Mouse (Mus musculus): Measurements from ENCODE around the gene Zbtb18. TPM values are rescaled to one million over a fixed set of nuclear protein-coding genes. Genes with fewer than 3 reads are reported as not detected.

Gene Zbtb18
- polyA plus RNA-seq, 1 experiment from 2014 or later = 15.4 TPM

DNA sequence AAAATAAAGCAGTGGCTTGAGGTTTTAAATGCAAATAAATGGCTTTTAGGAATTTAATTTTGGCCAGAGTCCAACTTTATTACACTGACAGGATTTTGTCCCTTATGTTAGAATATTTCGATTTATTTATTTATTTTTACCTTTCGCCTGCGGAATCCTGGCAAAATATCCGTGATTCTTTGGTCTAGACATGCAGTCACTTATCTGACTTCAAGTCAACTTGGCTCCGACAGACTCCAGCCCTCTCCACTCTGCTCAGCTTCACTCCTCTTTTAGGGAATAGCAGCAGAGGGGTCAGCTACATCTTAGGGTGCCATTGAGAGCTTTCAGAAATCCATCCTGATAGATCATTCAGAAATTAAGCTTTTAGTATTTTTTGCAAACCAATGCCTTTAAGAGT is 10.8 kb downstream of the Zbtb18 start:
- Histone ChIP-seq H3K27ac (ENCODE audit: low read depth, low read length) (0 out of 2 replicates have a peak overlapping the region, but pooled peaks have one; percentile 34), H3K4me1 (ENCODE audit: control insufficient read depth, insufficient read depth, low read depth, low read length) (peaks cover under 1% of the 10 kb centered on the region), H3K9me3 (ENCODE audit: control insufficient read depth, low read length) (no peaks in the 10 kb centered on the region), H3K4me3 (ENCODE audit: low read length) (no peak overlapping the region), H3K36me3 (ENCODE audit: control insufficient read depth, insufficient read depth, low read length) (no peaks in the 10 kb centered on the region), H3K9ac (ENCODE audit: low read depth, low read length) (no peak overlapping the region), H3K27me3 (replicated peaks; ENCODE audit: control insufficient read depth, insufficient read depth, low read length) (no peaks in the 10 kb centered on the region), H3K4me2 (ENCODE audit: low read length) (no peak overlapping the region)
- WGBS = 74% methylated on average over 5 of the region's 5 CpGs
- ATAC-seq = no peak

DNA sequence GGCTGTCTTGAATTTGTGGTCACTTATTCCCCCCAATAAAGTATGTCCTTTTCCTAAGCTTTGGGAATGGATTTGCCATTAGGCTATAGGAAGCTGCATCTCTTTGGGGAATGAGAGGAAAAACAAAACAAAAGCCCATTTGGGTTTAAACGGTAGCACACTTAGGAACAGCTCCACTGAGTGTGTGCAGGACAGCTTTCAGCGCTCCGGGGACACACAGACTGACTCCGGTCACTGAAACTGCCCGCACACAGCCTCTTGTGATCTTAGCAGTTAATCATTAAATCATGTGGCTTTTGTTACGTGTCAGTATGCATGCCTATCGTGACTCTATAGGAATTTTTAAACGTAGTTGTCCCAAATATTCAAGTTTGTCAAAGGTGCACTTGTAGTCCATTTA is 11.7 kb downstream of the Zbtb18 start:
- Histone ChIP-seq H3K9ac (ENCODE audit: low read depth, low read length) (no peak overlapping the region), H3K4me1 (ENCODE audit: control insufficient read depth, insufficient read depth, low read depth, low read length) (no peaks in the 10 kb centered on the region; the same call in 1 of the 2 replicates), H3K4me3 (ENCODE audit: low read length) (no peak overlapping the region), H3K4me2 (ENCODE audit: low read length) (no peak overlapping the region), H3K27me3 (replicated peaks; ENCODE audit: control insufficient read depth, insufficient read depth, low read length) (no peaks in the 10 kb centered on the region), H3K9me3 (ENCODE audit: control insufficient read depth, low read length) (no peaks in the 10 kb centered on the region), H3K27ac (ENCODE audit: low read depth, low read length) (no peak overlapping the region), H3K36me3 (ENCODE audit: control insufficient read depth, insufficient read depth, low read length) (no peaks in the 10 kb centered on the region)
- ATAC-seq = no peak
- 28% methylated on average over 8 of the region's 8 CpGs for WGBS

DNA sequence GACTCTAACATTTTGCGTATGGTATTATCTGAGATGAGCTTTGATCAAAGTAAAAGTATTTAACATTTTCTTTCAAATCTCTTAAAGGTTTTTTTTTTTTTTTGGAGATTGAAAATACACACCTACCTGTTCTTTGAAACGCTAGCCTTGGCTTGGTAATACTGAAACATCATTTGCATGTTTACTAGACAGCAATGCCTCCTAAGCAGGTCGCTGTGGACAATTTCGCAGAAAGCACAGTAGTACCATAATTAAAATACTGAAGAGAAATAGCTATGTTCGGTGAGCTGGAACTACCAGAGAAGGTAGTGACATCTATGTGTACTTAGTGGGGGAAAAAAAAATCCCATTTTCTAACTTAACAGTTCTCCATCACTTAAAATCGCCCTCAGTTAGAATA is 12.3 kb downstream of the Zbtb18 start:
- Histone ChIP-seq H3K4me3 (ENCODE audit: low read length) (no peak overlapping the region), H3K27me3 (replicated peaks; ENCODE audit: control insufficient read depth, insufficient read depth, low read length) (no peaks in the 10 kb centered on the region), H3K27ac (ENCODE audit: low read depth, low read length) (no peak overlapping the region), H3K4me1 (ENCODE audit: control insufficient read depth, insufficient read depth, low read depth, low read length) (no peaks in the 10 kb centered on the region; the same call in 1 of the 2 replicates), H3K9me3 (ENCODE audit: control insufficient read depth, low read length) (no peaks in the 10 kb centered on the region), H3K36me3 (ENCODE audit: control insufficient read depth, insufficient read depth, low read length) (no peaks in the 10 kb centered on the region), H3K4me2 (ENCODE audit: low read length) (no peak overlapping the region), H3K9ac (ENCODE audit: low read depth, low read length) (no peak overlapping the region)
- 79% methylated on average over 6 of the region's 6 CpGs for WGBS
- ATAC-seq = no peak

DNA sequence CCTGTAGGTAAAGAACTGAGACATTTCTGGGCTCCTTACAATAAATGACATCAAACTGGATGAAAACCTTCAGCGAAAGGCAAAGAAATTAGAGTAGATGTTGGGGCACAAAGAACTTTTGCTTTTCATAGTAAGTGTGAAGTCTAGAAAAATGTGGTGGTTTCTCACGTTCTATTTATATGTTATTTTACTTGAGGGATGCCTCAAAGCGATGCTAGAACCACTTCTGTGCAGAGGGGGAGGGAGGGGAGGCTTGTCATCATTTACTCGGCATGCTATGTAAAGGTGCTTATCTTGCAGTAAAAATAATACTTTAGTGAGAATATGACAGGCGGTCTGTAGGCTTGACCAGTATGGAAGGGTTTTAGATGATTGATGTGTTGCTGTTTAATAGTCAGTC is 13.3 kb downstream of the Zbtb18 start:
- Histone ChIP-seq H3K36me3 (ENCODE audit: control insufficient read depth, insufficient read depth, low read length) (no peaks in the 10 kb centered on the region), H3K4me1 (ENCODE audit: control insufficient read depth, insufficient read depth, low read depth, low read length) (no peaks in the 10 kb centered on the region; the same call in 1 of the 2 replicates), H3K4me2 (ENCODE audit: low read length) (no peak overlapping the region), H3K27me3 (replicated peaks; ENCODE audit: control insufficient read depth, insufficient read depth, low read length) (no peaks in the 10 kb centered on the region), H3K9ac (ENCODE audit: low read depth, low read length) (no peak overlapping the region), H3K4me3 (ENCODE audit: low read length) (no peak overlapping the region), H3K27ac (ENCODE audit: low read depth, low read length) (no peak overlapping the region), H3K9me3 (ENCODE audit: control insufficient read depth, low read length) (no peaks in the 10 kb centered on the region)
- 81% methylated on average over 5 of the region's 5 CpGs for WGBS
- no peak for ATAC-seq

DNA sequence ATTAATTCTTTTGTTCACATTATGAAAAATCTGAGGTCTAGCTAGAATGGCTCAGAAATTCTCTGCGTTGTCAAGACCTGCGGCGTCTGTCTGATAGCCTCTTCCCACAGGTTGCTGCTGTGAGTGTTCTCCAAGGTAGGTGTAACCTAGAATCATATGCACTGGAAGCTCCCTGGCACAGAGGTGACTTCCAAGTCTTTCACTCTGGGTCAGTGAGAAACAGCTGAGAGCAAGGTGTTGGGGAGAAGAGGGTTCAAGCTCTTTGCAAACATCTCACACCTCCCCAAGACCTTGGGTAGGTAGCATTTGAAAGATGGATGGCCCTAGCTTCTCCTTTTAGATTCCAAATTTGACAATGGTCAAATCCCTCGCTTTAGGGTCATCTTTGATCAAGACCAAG is 14.1 kb downstream of the Zbtb18 start:
- Histone ChIP-seq H3K27me3 (replicated peaks; ENCODE audit: control insufficient read depth, insufficient read depth, low read length) (no peaks in the 10 kb centered on the region), H3K4me3 (ENCODE audit: low read length) (no peak overlapping the region), H3K4me2 (ENCODE audit: low read length) (no peak overlapping the region), H3K36me3 (ENCODE audit: control insufficient read depth, insufficient read depth, low read length) (no peaks in the 10 kb centered on the region), H3K9me3 (ENCODE audit: control insufficient read depth, low read length) (no peaks in the 10 kb centered on the region), H3K4me1 (ENCODE audit: control insufficient read depth, insufficient read depth, low read depth, low read length) (no peaks in the 10 kb centered on the region; the same call in 1 of the 2 replicates), H3K9ac (ENCODE audit: low read depth, low read length) (no peak overlapping the region), H3K27ac (ENCODE audit: low read depth, low read length) (no peak overlapping the region)
- no peak for ATAC-seq
- WGBS = 90% methylated on average over 4 of the region's 4 CpGs

DNA sequence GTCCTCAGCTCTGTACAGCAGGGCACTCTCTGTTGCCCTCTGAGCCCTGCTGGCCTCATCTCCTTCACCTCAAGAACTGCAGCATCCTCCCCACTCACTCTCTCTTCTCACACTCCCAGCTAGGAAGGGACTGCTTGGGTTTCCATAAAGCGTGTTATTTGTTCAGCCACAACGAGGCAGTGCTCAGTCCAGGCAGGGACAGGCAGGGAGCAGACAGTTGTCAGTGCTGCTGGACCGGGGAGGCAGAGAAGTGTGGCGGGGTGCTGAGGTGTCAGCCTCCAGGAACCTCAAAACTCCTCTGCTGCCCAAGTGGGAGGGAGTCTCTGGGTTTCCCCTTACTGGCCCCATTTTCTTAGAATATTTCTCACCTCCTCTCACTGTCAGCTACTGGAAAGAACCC is 14.6 kb downstream of the Zbtb18 start:
- no peak for ATAC-seq

DNA sequence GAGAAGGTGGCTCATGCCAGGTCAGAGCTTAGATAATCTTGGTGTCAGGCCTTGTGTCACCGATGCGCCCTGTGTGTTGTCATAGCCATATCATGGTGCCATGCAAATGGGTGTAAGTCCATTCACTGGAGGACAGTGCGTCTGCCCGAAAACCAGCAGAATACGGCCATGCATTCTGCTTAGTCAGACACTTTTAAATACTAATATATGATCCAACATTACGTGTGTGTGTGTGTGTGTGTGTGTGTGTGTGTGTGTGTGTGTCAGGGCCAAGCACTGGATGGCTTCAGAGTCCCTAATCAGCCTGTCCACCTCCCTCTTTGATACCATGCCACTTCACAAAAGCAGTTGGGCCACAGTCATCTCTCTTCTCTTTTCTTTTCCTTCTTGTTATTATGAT is 15.8 kb downstream of the Zbtb18 start:
- Histone ChIP-seq H3K27me3 (replicated peaks; ENCODE audit: control insufficient read depth, insufficient read depth, low read length) (no peaks in the 10 kb centered on the region), H3K4me3 (ENCODE audit: low read length) (no peak overlapping the region), H3K9ac (ENCODE audit: low read depth, low read length) (no peak overlapping the region), H3K4me2 (ENCODE audit: low read length) (no peak overlapping the region), H3K36me3 (ENCODE audit: control insufficient read depth, insufficient read depth, low read length) (no peaks in the 10 kb centered on the region), H3K27ac (ENCODE audit: low read depth, low read length) (no peak overlapping the region), H3K4me1 (ENCODE audit: control insufficient read depth, insufficient read depth, low read depth, low read length) (no peaks in the 10 kb centered on the region; the same call in 1 of the 2 replicates), H3K9me3 (ENCODE audit: control insufficient read depth, low read length) (no peaks in the 10 kb centered on the region)
- 89% methylated on average over 6 of the region's 6 CpGs for WGBS
- ATAC-seq = no peak

More for the DNA sequence above, 14.6 kb downstream of the Zbtb18 start:
- Histone ChIP-seq H3K4me3 (ENCODE audit: low read length) (no peak overlapping the region), H3K9ac (ENCODE audit: low read depth, low read length) (no peak overlapping the region), H3K9me3 (ENCODE audit: control insufficient read depth, low read length) (no peaks in the 10 kb centered on the region), H3K27me3 (replicated peaks; ENCODE audit: control insufficient read depth, insufficient read depth, low read length) (no peaks in the 10 kb centered on the region), H3K4me2 (ENCODE audit: low read length) (no peak overlapping the region), H3K27ac (ENCODE audit: low read depth, low read length) (0 out of 2 replicates have a peak overlapping the region, but pooled peaks have one; percentile 5), H3K4me1 (ENCODE audit: control insufficient read depth, insufficient read depth, low read depth, low read length) (no peaks in the 10 kb centered on the region; the same call in 1 of the 2 replicates), H3K36me3 (ENCODE audit: control insufficient read depth, insufficient read depth, low read length) (no peaks in the 10 kb centered on the region)
- WGBS = 36% methylated on average over 4 of the region's 4 CpGs

DNA sequence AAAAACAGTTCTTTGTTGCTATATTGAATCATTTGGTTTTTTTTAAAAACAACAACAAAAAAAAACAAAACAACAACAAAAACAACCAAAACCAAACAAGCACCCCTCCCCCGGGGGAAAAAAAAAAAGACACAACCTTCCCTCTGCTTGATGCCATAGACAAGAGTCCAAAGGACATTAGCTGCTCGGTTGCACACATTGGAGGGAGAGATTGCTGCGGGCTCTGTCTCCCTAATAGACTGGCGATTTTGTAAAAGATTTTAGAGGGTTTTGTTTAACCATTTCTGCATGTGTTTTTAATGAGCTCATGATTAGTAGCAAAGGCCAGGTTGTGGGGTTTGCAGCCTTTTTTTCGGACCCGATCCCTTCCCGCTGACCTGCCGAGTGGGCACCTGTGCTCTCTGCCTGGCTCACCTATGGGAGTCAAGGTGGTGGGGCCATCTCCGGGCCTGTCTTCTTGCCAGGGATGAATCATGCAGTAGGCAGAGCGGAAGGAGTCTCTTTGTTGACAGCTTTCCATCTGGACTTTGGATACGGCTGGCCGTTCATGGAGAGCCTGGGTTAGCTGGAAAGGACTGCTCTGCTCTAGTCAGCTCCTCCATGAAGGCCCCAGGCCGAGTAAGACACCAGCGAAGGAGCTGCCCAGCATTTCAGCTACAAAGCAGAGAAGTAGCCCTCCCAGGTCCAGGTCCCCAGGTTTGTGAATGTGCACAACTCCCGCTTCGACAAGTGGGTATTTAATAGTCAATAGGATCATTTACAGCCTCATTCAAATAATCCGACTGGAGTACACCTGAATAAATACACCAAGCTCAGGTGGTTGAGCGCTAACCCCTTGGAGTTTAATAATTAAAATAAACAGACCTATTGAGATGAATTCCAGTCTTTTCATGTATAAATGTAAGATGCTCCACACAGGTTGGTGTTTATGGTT is 16.6 kb downstream of the Zbtb18 start:
- Histone ChIP-seq H3K4me1 (ENCODE audit: control insufficient read depth, insufficient read depth, low read depth, low read length) (no peaks in the 10 kb centered on the region; the same call in 1 of the 2 replicates), H3K27me3 (replicated peaks; ENCODE audit: control insufficient read depth, insufficient read depth, low read length) (no peaks in the 10 kb centered on the region), H3K4me3 (ENCODE audit: low read length) (no peak overlapping the region), H3K36me3 (ENCODE audit: control insufficient read depth, insufficient read depth, low read length) (no peaks in the 10 kb centered on the region), H3K4me2 (ENCODE audit: low read length) (peak overlapping the region; percentile 31), H3K9me3 (ENCODE audit: control insufficient read depth, low read length) (no peaks in the 10 kb centered on the region), H3K27ac (ENCODE audit: low read depth, low read length) (peak overlapping the region; percentile 50; the same call in 1 of the 2 replicates), H3K9ac (ENCODE audit: low read depth, low read length) (no peak overlapping the region)
- peak; percentile 68 for ATAC-seq
- WGBS = 50% methylated on average over 18 of the region's 18 CpGs

DNA sequence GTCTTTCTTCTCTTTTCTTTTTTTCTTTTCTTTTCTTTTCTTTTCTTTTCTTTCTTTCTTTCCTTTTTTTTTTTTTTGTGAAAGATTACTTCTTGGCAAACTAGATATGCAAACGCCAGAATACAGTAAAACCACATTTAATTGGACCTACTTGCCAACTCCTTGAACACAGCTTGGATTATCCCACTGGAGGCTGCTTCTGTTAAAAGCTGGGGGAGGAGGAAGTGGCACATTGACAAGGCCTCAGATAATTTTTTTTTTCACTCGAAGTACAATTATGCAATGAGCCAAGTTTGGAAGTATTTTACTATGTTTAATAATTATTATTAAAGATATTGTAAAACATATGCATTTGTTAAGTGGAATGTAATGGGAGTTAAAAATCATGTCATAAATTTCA is 17.4 kb downstream of the Zbtb18 start:
- no peaks in the 10 kb centered on the region; the same call in 1 of the 2 replicates for H3K4me1 ChIP-seq (ENCODE audit: control insufficient read depth, insufficient read depth, low read depth, low read length)
- no peaks in the 10 kb centered on the region for H3K36me3 ChIP-seq (ENCODE audit: control insufficient read depth, insufficient read depth, low read length)
- H3K4me3 ChIP-seq (ENCODE audit: low read length) = no peak overlapping the region
- H3K9ac ChIP-seq (ENCODE audit: low read depth, low read length) = no peak overlapping the region
- H3K27me3 ChIP-seq (replicated peaks; ENCODE audit: control insufficient read depth, insufficient read depth, low read length) = no peaks in the 10 kb centered on the region
- no peak overlapping the region for H3K4me2 ChIP-seq (ENCODE audit: low read length)
- H3K27ac ChIP-seq (ENCODE audit: low read depth, low read length) = no peak overlapping the region
- no peaks in the 10 kb centered on the region for H3K9me3 ChIP-seq (ENCODE audit: control insufficient read depth, low read length)
- no peak for ATAC-seq
- 47% methylated on average over 2 of the region's 2 CpGs for WGBS

Measured in hindbrain, embryonic 16.5 days (tissue).